Mouse (Mus musculus): Measurements from ENCODE around the gene Ociad2. TPM values are rescaled to one million over a fixed set of nuclear protein-coding genes. Genes with fewer than 3 reads are reported as not detected.

Ociad2 gene
- polyA plus RNA-seq, 1 experiment: not detected

- TF ChIP-seq GATA1 (IDR thresholded peaks at IDR 0.05; ENCODE audit: low read length): no peak
Measured at GRCm38 (mm10) chr5:73292502-73293457, 48.0 kb downstream of the Ociad2 start, which contains the start of gene Ociad1. TSS of gene Ociad1 (plus strand) at chr5:73292784.

GRCm38 (mm10) chr5:73289900-73290299, 50.9 kb downstream of the Ociad2 start:
- TF ChIP-seq GATA1 (IDR thresholded peaks at IDR 0.05; ENCODE audit: low read length): no peak

GRCm38 (mm10) chr5:73286603-73287002, 54.2 kb downstream of the Ociad2 start:
- TF ChIP-seq GATA1 (IDR thresholded peaks at IDR 0.05; ENCODE audit: low read length): peak; percentile 41

GRCm38 (mm10) chr5:73285470-73285978, 55.3 kb downstream of the Ociad2 start:
- no peak for TF ChIP-seq GATA1 (IDR thresholded peaks at IDR 0.05; ENCODE audit: low read length)

- TF ChIP-seq GATA1 (IDR thresholded peaks at IDR 0.05; ENCODE audit: low read length): no peak
Measured at GRCm38 (mm10) chr5:73284046-73284445, 56.8 kb downstream of the Ociad2 start.

GRCm38 (mm10) chr5:73280567-73280850, 60.3 kb downstream of the Ociad2 start:
- no peak for TF ChIP-seq GATA1 (IDR thresholded peaks at IDR 0.05; ENCODE audit: low read length)

- TF ChIP-seq GATA1 (IDR thresholded peaks at IDR 0.05; ENCODE audit: low read length): no peak
Measured at GRCm38 (mm10) chr5:73279732-73280566, 60.9 kb downstream of the Ociad2 start.

GRCm38 (mm10) chr5:73279190-73279589, 61.6 kb downstream of the Ociad2 start:
- TF ChIP-seq GATA1 (IDR thresholded peaks at IDR 0.05; ENCODE audit: low read length): no peak

GRCm38 (mm10) chr5:73274941-73275340, 65.9 kb downstream of the Ociad2 start:
- no peak for TF ChIP-seq GATA1 (IDR thresholded peaks at IDR 0.05; ENCODE audit: low read length)

- peak; percentile 27 for TF ChIP-seq GATA1 (IDR thresholded peaks at IDR 0.05; ENCODE audit: low read length)
Measured at GRCm38 (mm10) chr5:73273171-73273570, 67.7 kb downstream of the Ociad2 start.

Other genes with a start within 250 kb of the Ociad2 start
- gene Fryl, start 84.4 kb downstream of the Ociad2 start, polyA plus RNA-seq (2012): 125 and 134 TPM in 2 replicates
- 104 and 134 TPM in 2 replicates for gene Ociad1, start 48.2 kb downstream of the Ociad2 start, polyA plus RNA-seq (2012)
- not detected in 2 replicates for gene Cwh43, start 65.0 kb upstream of the Ociad2 start, polyA plus RNA-seq (2012)
- 12.3 and 22.2 TPM in 2 replicates for gene Dcun1d4, start 140.0 kb upstream of the Ociad2 start, polyA plus RNA-seq (2012)